9 mouse cellular contexts compared by ENCODE assay signal in the genomic region with DNA sequence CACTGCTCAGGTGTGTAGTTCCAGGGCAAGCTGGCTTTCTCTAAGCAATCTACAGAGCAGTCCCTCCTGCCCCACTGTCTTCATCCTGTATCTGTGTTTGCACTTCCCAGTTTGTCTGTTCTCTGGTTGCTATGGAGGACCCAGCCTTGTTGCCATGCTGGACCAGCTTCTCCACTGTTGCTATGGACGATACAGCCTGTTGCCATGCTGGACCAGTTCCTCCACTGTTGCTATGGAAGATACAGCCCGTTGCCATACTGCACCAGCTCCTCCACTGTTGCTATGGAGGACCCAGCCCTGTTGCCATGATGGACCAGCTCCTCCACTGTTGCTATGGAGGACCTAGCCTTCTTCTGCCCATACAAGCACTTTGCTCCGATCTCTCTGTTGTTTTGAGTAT.
DNase-seq lines count a peak whose midpoint lies in the region; ATAC-seq lines count a peak whose summit lies in the region.
"Had no signal": no experiment of that assay in that cellular context is flagged by ENCODE, and none has a peak within 500 bp of the region (broad histone marks: within the 10 kb centered on the region; RNA-seq: fewer than 3 reads in every experiment).

No protein-coding gene starts in this region.

- H3K4me2 ChIP-seq in forebrain, embryonic 13.5 days = no peak overlapping the region
- H3K4me2 ChIP-seq in forebrain, embryonic 11.5 days (ENCODE audit: low read depth, low read length, severe bottlenecking) = no peak overlapping the region
- no peak overlapping the region for H3K4me2 ChIP-seq in intestine, embryonic 16.5 days (ENCODE audit: low read depth, low read length)
- H3K4me2 ChIP-seq: lung, embryonic 14.5 days had no signal

- H3K9me3 ChIP-seq in forebrain, embryonic 13.5 days (replicated peaks) = no peaks in the 10 kb centered on the region
- H3K9me3 ChIP-seq in forebrain, embryonic 11.5 days (ENCODE audit: control insufficient read depth, low read length) = no peaks in the 10 kb centered on the region
- H3K9me3 ChIP-seq in intestine, embryonic 16.5 days (ENCODE audit: control insufficient read depth, low read length) = no peaks in the 10 kb centered on the region

- H3K4me3 ChIP-seq in forebrain, embryonic 13.5 days = no peak overlapping the region
- H3K4me3 ChIP-seq in forebrain, embryonic 11.5 days (ENCODE audit: low read depth, low read length) = no peak overlapping the region
- no peak overlapping the region for H3K4me3 ChIP-seq in intestine, embryonic 16.5 days (ENCODE audit: low read length)

- H3K9ac ChIP-seq in forebrain, embryonic 13.5 days = no peak overlapping the region
- H3K9ac ChIP-seq in forebrain, embryonic 11.5 days (ENCODE audit: low read length) = no peak overlapping the region
- H3K9ac ChIP-seq in intestine, embryonic 16.5 days (ENCODE audit: low read depth, low read length) = no peak overlapping the region
- H3K9ac ChIP-seq: lung, embryonic 14.5 days had no signal

- peak; percentile 87 for ATAC-seq in forebrain, embryonic 13.5 days
- no peak for ATAC-seq in forebrain, embryonic 11.5 days (replicated peaks; ENCODE audit: low FRiP score)
- ATAC-seq in intestine, embryonic 16.5 days = no peak

- peaks cover 5% of the 10 kb centered on the region; the same call in 1 of the 2 replicates for H3K4me1 ChIP-seq in forebrain, embryonic 13.5 days
- H3K4me1 ChIP-seq in forebrain, embryonic 11.5 days (replicated peaks; ENCODE audit: control insufficient read depth, insufficient read depth, low read length) = peaks cover 8% of the 10 kb centered on the region; the same call in 1 of the 2 replicates
- H3K4me1 ChIP-seq in intestine, embryonic 16.5 days (ENCODE audit: control insufficient read depth, insufficient read depth, low read length) = no peaks in the 10 kb centered on the region

- H3K36me3 ChIP-seq in forebrain, embryonic 13.5 days (ENCODE audit: poor library complexity, severe bottlenecking) = no peaks in the 10 kb centered on the region
- H3K36me3 ChIP-seq in forebrain, embryonic 11.5 days (ENCODE audit: control insufficient read depth, insufficient read depth, low read length) = no peaks in the 10 kb centered on the region
- H3K36me3 ChIP-seq in intestine, embryonic 16.5 days (ENCODE audit: control insufficient read depth, insufficient read depth, low read length) = no peaks in the 10 kb centered on the region

- peaks cover 13% of the 10 kb centered on the region for H3K27me3 ChIP-seq in forebrain, embryonic 13.5 days
- no peaks in the 10 kb centered on the region; the same call in 1 of the 2 replicates for H3K27me3 ChIP-seq in forebrain, embryonic 11.5 days (ENCODE audit: control insufficient read depth, insufficient read depth, low read length)
- H3K27me3 ChIP-seq in intestine, embryonic 16.5 days (replicated peaks; ENCODE audit: control insufficient read depth, insufficient read depth, low read length) = 0 out of 2 replicates have a peak, but pooled peaks cover 3% of the 10 kb centered on the region

- WGBS in forebrain, embryonic 13.5 days = 72% methylated on average over 3 of the region's 3 CpGs
- 81% methylated on average over 3 of the region's 3 CpGs for WGBS in forebrain, embryonic 11.5 days
- 79% methylated on average over 3 of the region's 3 CpGs for WGBS in intestine, embryonic 16.5 days

- DNase-seq in forebrain, embryonic 11.5 days (ENCODE audit: low spot score) = no peak
- peak; percentile 41 to 58 for DNase-seq in layer of hippocampus, adult 18-20 months (ENCODE audit: low spot score in 2 of 2)
- DNase-seq in mesoderm, embryonic 11.5 days (ENCODE audit: low read depth, low spot score) = peak; percentile 29
- peak; percentile 21 to 32 for DNase-seq in right cerebral cortex, postnatal 36 days (ENCODE audit: low spot score in 2 of 2)
- no peak for DNase-seq in T-cell, adult 2 months (ENCODE audit: low spot score)
- no peak for DNase-seq in yolk sac, embryonic 10.5 days (ENCODE audit: low spot score)
- DNase-seq: lung, embryonic 14.5 days had no signal

- H3K27ac ChIP-seq in forebrain, embryonic 13.5 days = no peak overlapping the region
- no peak overlapping the region for H3K27ac ChIP-seq in forebrain, embryonic 11.5 days (ENCODE audit: low read depth, low read length)
- no peak overlapping the region for H3K27ac ChIP-seq in intestine, embryonic 16.5 days (ENCODE audit: low read length)

Comparison
In these comparisons a context has a peak if more than half of its experiments do, and no peak if none do; other contexts are left out.
1. DNase-seq: peak in layer of hippocampus, adult 18-20 months (2 of 2), mesoderm, embryonic 11.5 days (single experiment) and right cerebral cortex, postnatal 36 days (2 of 2); none in forebrain, embryonic 11.5 days (single experiment), T-cell, adult 2 months (single experiment) and yolk sac, embryonic 10.5 days (single experiment).